Mouse (Mus musculus) ES-E14 (cell line): ENCODE data around the gene Hadhb. TPM values are rescaled to one million over a fixed set of nuclear protein-coding genes. Genes with fewer than 3 reads are reported as not detected.

Experiments
- DNase-seq: peaks from one replicate; pipeline ENCODE4 v3.0.0-alpha.2; 2013; ENCODE audit warnings: low read depth, low spot score
- H3K27ac ChIP-seq: 2 replicates; pipeline ENCODE4 v1.5.1; 2012; ENCODE audit warnings: low read depth, mild to moderate bottlenecking, low read length, moderate library complexity, mixed read lengths; ENCODE audit not compliant: poor library complexity, insufficient read depth, severe bottlenecking
- H3K36me3 ChIP-seq: 2 replicates; pipeline ENCODE4 v1.6.1; 2012; ENCODE audit warnings: mild to moderate bottlenecking, low read length, moderate library complexity, mixed read lengths; ENCODE audit not compliant: control insufficient read depth, poor library complexity, insufficient read depth, severe bottlenecking
- H3K4me1 ChIP-seq, 2 experiments: fragments of 150-350 bp in 1 of 2; sonication (generic) in 1 of 2; 2 replicates each; pipeline ENCODE4 v1.6.1; 2012; ENCODE audit warnings: low read length in 2 of 2, mild to moderate bottlenecking in 1 of 2, mixed read lengths in 1 of 2; ENCODE audit not compliant: control insufficient read depth in 2 of 2, insufficient read depth in 2 of 2, poor library complexity in 1 of 2
- H3K4me3 ChIP-seq, 2 experiments: fragments of 150-350 bp in 1 of 2; sonication (generic) in 1 of 2; 2 replicates each; pipeline ENCODE4 v1.5.1; 2012; ENCODE audit warnings: low read length in 2 of 2, low read depth in 1 of 2, mild to moderate bottlenecking in 1 of 2, mixed read lengths in 1 of 2; ENCODE audit not compliant: insufficient read depth in 1 of 2, poor library complexity in 1 of 2, severe bottlenecking in 1 of 2
- H3K9ac ChIP-seq: 2 replicates; pipeline ENCODE4 v1.6.1; 2012; ENCODE audit warnings: low read depth, mild to moderate bottlenecking, low read length, mixed read lengths; ENCODE audit not compliant: poor library complexity, insufficient read depth, severe bottlenecking
- H3K9me3 ChIP-seq: fragments of 150-350 bp; sonication (generic); 2 replicates; pipeline ENCODE4 v1.6.1; 2012; ENCODE audit warnings: low read depth, mild to moderate bottlenecking, low read length; ENCODE audit not compliant: control insufficient read depth, insufficient read depth
- CHD2 ChIP-seq: IDR thresholded peaks from 2 replicates; pipeline ENCODE4 v1.6.1; 2014; ENCODE audit warnings: mild to moderate bottlenecking, low read depth, low read length, inconsistent platforms
- HCFC1 ChIP-seq: IDR thresholded peaks from 2 replicates; pipeline ENCODE4 v1.6.1; 2012; ENCODE audit warnings: low read length, inconsistent platforms, borderline replicate concordance; ENCODE audit not compliant: insufficient read depth
- MAFK ChIP-seq: IDR thresholded peaks from 2 replicates; pipeline ENCODE4 v1.6.1; 2014; ENCODE audit warnings: mild to moderate bottlenecking, low read depth, low read length, inconsistent platforms; ENCODE audit not compliant: insufficient read depth
- ZC3H11A ChIP-seq: IDR thresholded peaks from 2 replicates; pipeline ENCODE4 v1.6.1; 2012; ENCODE audit warnings: low read depth, mild to moderate bottlenecking, inconsistent platforms, low read length, borderline replicate concordance
- ZNF384 ChIP-seq: IDR thresholded peaks from 2 replicates; pipeline ENCODE4 v1.6.1; 2012; ENCODE audit warnings: low read depth, low read length, inconsistent platforms
- in situ Hi-C, 2 experiments: fragments of 600-800 bp; cut with MboI; formaldehyde crosslinking; loops; one replicate each; pipeline ENCODE4 v1.15.1; 2025; ENCODE audit warnings: low sequenced_read_pairs in 2 of 2, inconsistent platforms in 1 of 2; ENCODE audit not compliant: unreplicated experiment in 2 of 2
- total RNA-seq: library from RNA; depleted of rRNA; stranded (reverse); fragments of 300-350 nt; gene quantifications from 2 replicates; pipeline ENCODE4 v1.2.3, GENCODE M21; 2012

Hadhb gene
- total RNA-seq, 1 experiment, result 110 TPM

GRCm38 (mm10) chr5:30107611-30108041 lies 47.4 kb upstream of the Hadhb start:
- Histone ChIP-seq H3K9me3 (no peaks in the 10 kb centered on the region), H3K27ac (no peak overlapping the region), H3K36me3 (no peaks in the 10 kb centered on the region), H3K4me1 (peaks cover 0 to 23% of the 10 kb centered on the region in 2 experiments; a peak in 3 of 4 replicates), H3K4me3 (no peak overlapping the region), H3K9ac (no peak overlapping the region)
- no peak for DNase-seq
- TF ChIP-seq ZNF384 (no peak), ZC3H11A (no peak), MAFK (no peak), CHD2 (no peak), HCFC1 (no peak)
- in situ Hi-C loops, result no loop called here

- Histone ChIP-seq H3K4me1 (peaks cover 0 to 24% of the 10 kb centered on the region in 2 experiments; a peak in 3 of 4 replicates), H3K36me3 (no peaks in the 10 kb centered on the region), H3K9me3 (no peaks in the 10 kb centered on the region), H3K4me3 (no peak overlapping the region), H3K27ac (no peak overlapping the region), H3K9ac (no peak overlapping the region)
- TF ChIP-seq ZNF384, result no peak
- no peak for TF ChIP-seq MAFK
- TF ChIP-seq HCFC1, result no peak
- TF ChIP-seq ZC3H11A, result no peak
- no peak for TF ChIP-seq CHD2
- no peak for DNase-seq
- in situ Hi-C loops, result no loop called here
These were observed 46.8 kb upstream of the Hadhb start for GRCm38 (mm10) chr5:30108233-30108632.

- Histone ChIP-seq H3K9me3 (no peaks in the 10 kb centered on the region), H3K9ac (no peak overlapping the region), H3K27ac (no peak overlapping the region), H3K4me3 (no peak overlapping the region), H3K36me3 (no peaks in the 10 kb centered on the region), H3K4me1 (peaks cover 0 to 28% of the 10 kb centered on the region in 2 experiments; a peak in 3 of 4 replicates)
- no peak for DNase-seq
- TF ChIP-seq MAFK, result no peak
- in situ Hi-C loops, result no loop called here
These were observed 45.1 kb upstream of the Hadhb start for GRCm38 (mm10) chr5:30109899-30110298.

GRCm38 (mm10) chr5:30110371-30111060 lies 44.5 kb upstream of the Hadhb start:
- H3K27ac ChIP-seq, result no peak overlapping the region
- no peak overlapping the region for H3K9ac ChIP-seq
- no peak for DNase-seq
- peaks cover 0 to 28% of the 10 kb centered on the region in 2 experiments; a peak in 3 of 4 replicates for H3K4me1 ChIP-seq
- H3K4me3 ChIP-seq, result peak overlapping the region in 1 of 2 experiments; percentile 13; a peak in 1 of 4 replicates
- no peaks in the 10 kb centered on the region for H3K36me3 ChIP-seq
- no peaks in the 10 kb centered on the region for H3K9me3 ChIP-seq
- in situ Hi-C loops, result no loop called here
- no peak for TF ChIP-seq CHD2
- no peak for TF ChIP-seq ZNF384
- no peak for TF ChIP-seq ZC3H11A
- no peak for TF ChIP-seq HCFC1

- TF ChIP-seq ZC3H11A (no peak), HCFC1 (no peak), CHD2 (no peak), ZNF384 (no peak), MAFK (no peak)
These were observed 43.9 kb upstream of the Hadhb start for GRCm38 (mm10) chr5:30111126-30111525.

More at GRCm38 (mm10) chr5:30111126-30111525, 43.9 kb upstream of the Hadhb start:
- no peak overlapping the region for H3K27ac ChIP-seq
- DNase-seq, result peak; percentile 60
- H3K4me3 ChIP-seq, result peak overlapping the region; percentile 8 to 43; a peak in 2 of 4 replicates
- peaks cover 0 to 24% of the 10 kb centered on the region in 2 experiments; a peak in 3 of 4 replicates for H3K4me1 ChIP-seq
- in situ Hi-C loops, result no loop called here
- H3K9me3 ChIP-seq, result no peaks in the 10 kb centered on the region
- H3K36me3 ChIP-seq, result no peaks in the 10 kb centered on the region
- no peak overlapping the region for H3K9ac ChIP-seq
